Mouse (Mus musculus) layer of hippocampus, adult 2 months (tissue): ENCODE data around the gene Sall4. TPM values are rescaled to one million over a fixed set of nuclear protein-coding genes. Genes with fewer than 3 reads are reported as not detected.
A peak's percentile ranks its signal among the peaks of the same experiment; 100 is the strongest.

Source experiments
- DNase-seq, 2 experiments: peaks; one replicate each; pipeline ENCODE4 v3.0.0; 2022; ENCODE audit warnings: low spot score in 2 of 2
- H3K27ac ChIP-seq: fragments of 200-600 bp; 2 replicates; pipeline ENCODE4 v1.8.1; 2022
- H3K4me3 ChIP-seq: fragments of 200-600 bp; 2 replicates; pipeline ENCODE4 v1.8.1; 2022; ENCODE audit warnings: mild to moderate bottlenecking
- CTCF ChIP-seq: fragments of 200-600 bp; conservative IDR thresholded peaks from 2 replicates; pipeline ENCODE4 v1.8.1; 2022; ENCODE audit warnings: antibody characterized with exemption, mild to moderate bottlenecking, moderate library complexity
- long read RNA-seq, 2 experiments: library from polyadenylated mRNA; stranded (forward); transcript quantifications; one replicate each; pipeline ENCODE4 v2.0.0; 2021; ENCODE audit warnings: borderline mapping rate in 2 of 2
- total RNA-seq, 2 experiments: library from RNA; stranded (reverse); gene quantifications; 2 replicates each; pipeline ENCODE4 v1.2.3; 2021

The Sall4 gene
- total RNA-seq, result under 1 TPM; 0.34 to 0.61 TPM
- long read RNA-seq, experiment 1, result 0 reads
- long read RNA-seq, experiment 2, result 0 reads

GRCm38 (mm10) chr2:168767582-168767981, at the start of gene Sall4:
Gene Sall4, minus strand, starts transcription at chr2:168767943.
- DNase-seq, result no peak
- no peak for TF ChIP-seq CTCF
- peak within 1 kb of the TSS; percentile 40 for H3K4me3 ChIP-seq
- H3K27ac ChIP-seq, result no peak within 1 kb of the TSS

GRCm38 (mm10) chr2:168813243-168813642, 45.5 kb upstream of the Sall4 start:
- no peak for TF ChIP-seq CTCF
- H3K27ac ChIP-seq, result no peak overlapping the region
- no peak overlapping the region for H3K4me3 ChIP-seq
- DNase-seq, result no peak

GRCm38 (mm10) chr2:168809895-168810294, 42.2 kb upstream of the Sall4 start:
- TF ChIP-seq CTCF, result no peak
- DNase-seq, result no peak
- no peak overlapping the region for H3K27ac ChIP-seq
- H3K4me3 ChIP-seq, result no peak overlapping the region

GRCm38 (mm10) chr2:168807681-168808080, 39.9 kb upstream of the Sall4 start:
- Histone ChIP-seq H3K4me3 (no peak overlapping the region), H3K27ac (no peak overlapping the region)
- no peak for DNase-seq
- TF ChIP-seq CTCF, result no peak

GRCm38 (mm10) chr2:168803849-168804248, 36.1 kb upstream of the Sall4 start:
- no peak overlapping the region for H3K27ac ChIP-seq
- no peak for TF ChIP-seq CTCF
- no peak for DNase-seq

GRCm38 (mm10) chr2:168799326-168799725, 31.6 kb upstream of the Sall4 start:
- H3K4me3 ChIP-seq, result no peak overlapping the region
- TF ChIP-seq CTCF, result no peak
- H3K27ac ChIP-seq, result no peak overlapping the region
- DNase-seq, result no peak

More at GRCm38 (mm10) chr2:168803849-168804248, 36.1 kb upstream of the Sall4 start:
- no peak overlapping the region for H3K4me3 ChIP-seq

- Histone ChIP-seq H3K27ac (no peak overlapping the region), H3K4me3 (no peak overlapping the region)
- DNase-seq, result no peak
- TF ChIP-seq CTCF, result no peak
These were observed 31.2 kb upstream of the Sall4 start for GRCm38 (mm10) chr2:168798921-168799320.

GRCm38 (mm10) chr2:168791115-168791802, 23.5 kb upstream of the Sall4 start:
- no peak for DNase-seq
- TF ChIP-seq CTCF, result no peak
- H3K27ac ChIP-seq, result peak overlapping the region; percentile 61; the same call in 1 of the 2 replicates
- no peak overlapping the region for H3K4me3 ChIP-seq

- DNase-seq, result no peak
- Histone ChIP-seq H3K27ac (no peak overlapping the region), H3K4me3 (no peak overlapping the region)
- no peak for TF ChIP-seq CTCF
These were observed 18.4 kb upstream of the Sall4 start for GRCm38 (mm10) chr2:168786174-168786573.

- TF ChIP-seq CTCF, result no peak
- Histone ChIP-seq H3K27ac (no peak overlapping the region), H3K4me3 (no peak overlapping the region)
- no peak for DNase-seq
These were observed 12.9 kb upstream of the Sall4 start for GRCm38 (mm10) chr2:168780596-168780995.

- H3K4me3 ChIP-seq, result no peak overlapping the region
- H3K27ac ChIP-seq, result no peak overlapping the region
- no peak for DNase-seq
- no peak for TF ChIP-seq CTCF
These were observed 12.3 kb upstream of the Sall4 start for GRCm38 (mm10) chr2:168780024-168780423.

GRCm38 (mm10) chr2:168777481-168777880, 9.7 kb upstream of the Sall4 start:
- Histone ChIP-seq H3K27ac (no peak overlapping the region), H3K4me3 (no peak overlapping the region)
- no peak for DNase-seq
- no peak for TF ChIP-seq CTCF

- no peak overlapping the region for H3K27ac ChIP-seq
- TF ChIP-seq CTCF, result no peak
- no peak overlapping the region for H3K4me3 ChIP-seq
- DNase-seq, result no peak
These were observed 8.5 kb upstream of the Sall4 start for GRCm38 (mm10) chr2:168776238-168776637.

GRCm38 (mm10) chr2:168769259-168769658, 1.5 kb upstream of the Sall4 start:
- no peak for TF ChIP-seq CTCF
- H3K4me3 ChIP-seq, result no peak overlapping the region
- H3K27ac ChIP-seq, result no peak overlapping the region
- DNase-seq, result no peak
